Mouse (Mus musculus): Measurements from ENCODE around the gene Rhobtb1.

Gene Rhobtb1

GRCm38 (mm10) chr10:69311867-69312266 is 160.6 kb downstream of the Rhobtb1 start:
- in situ Hi-C loops (cut with MboI; ENCODE audit: low sequenced_read_pairs) = loop anchor here (25.0 kb wide), 1 partner anchor 425 kb away; no protein-coding TSS in a partner anchor

- in situ Hi-C loops (cut with MboI; ENCODE audit: low sequenced_read_pairs) = loop anchor here (25.0 kb wide), 1 partner anchor 427 kb away; no protein-coding TSS in a partner anchor
Measured at GRCm38 (mm10) chr10:69313944-69314343, 162.7 kb downstream of the Rhobtb1 start.

GRCm38 (mm10) chr10:69318514-69318913 is 167.3 kb downstream of the Rhobtb1 start:
- in situ Hi-C loops (cut with MboI; ENCODE audit: low sequenced_read_pairs) = loop anchor here (25.0 kb wide), 1 partner anchor 431 kb away; no protein-coding TSS in a partner anchor

GRCm38 (mm10) chr10:69320667-69321518 is 169.7 kb downstream of the Rhobtb1 start:
- in situ Hi-C loops (cut with MboI; ENCODE audit: low sequenced_read_pairs) = loop anchor here (25.0 kb wide), 1 partner anchor 434 kb away; no protein-coding TSS in a partner anchor

GRCm38 (mm10) chr10:69321519-69322035 is 170.3 kb downstream of the Rhobtb1 start:
- in situ Hi-C loops (cut with MboI; ENCODE audit: low sequenced_read_pairs) = loop anchor here (25.0 kb wide), 1 partner anchor 434 kb away; no protein-coding TSS in a partner anchor

- in situ Hi-C loops (cut with MboI; ENCODE audit: low sequenced_read_pairs) = loop anchor here (25.0 kb wide), 1 partner anchor 437 kb away; no protein-coding TSS in a partner anchor
Measured at GRCm38 (mm10) chr10:69323986-69324385, 172.8 kb downstream of the Rhobtb1 start.

GRCm38 (mm10) chr10:69324816-69325215 is 173.6 kb downstream of the Rhobtb1 start:
- in situ Hi-C loops (cut with MboI; ENCODE audit: low sequenced_read_pairs) = loop anchor here (25.0 kb wide), 1 partner anchor 438 kb away; no protein-coding TSS in a partner anchor

GRCm38 (mm10) chr10:69326433-69326832 is 175.2 kb downstream of the Rhobtb1 start:
- in situ Hi-C loops (cut with MboI; ENCODE audit: low sequenced_read_pairs) = no loop called here

GRCm38 (mm10) chr10:69327362-69327761 is 176.1 kb downstream of the Rhobtb1 start:
- in situ Hi-C loops (cut with MboI; ENCODE audit: low sequenced_read_pairs) = no loop called here

GRCm38 (mm10) chr10:69328029-69328655 is 176.9 kb downstream of the Rhobtb1 start:
- in situ Hi-C loops (cut with MboI; ENCODE audit: low sequenced_read_pairs) = no loop called here

GRCm38 (mm10) chr10:69328656-69329046 is 177.4 kb downstream of the Rhobtb1 start:
- in situ Hi-C loops (cut with MboI; ENCODE audit: low sequenced_read_pairs) = no loop called here

GRCm38 (mm10) chr10:69331231-69331630 is 180.0 kb downstream of the Rhobtb1 start:
- in situ Hi-C loops (cut with MboI; ENCODE audit: low sequenced_read_pairs) = no loop called here

GRCm38 (mm10) chr10:69333212-69333611 is 182.0 kb downstream of the Rhobtb1 start:
- in situ Hi-C loops (cut with MboI; ENCODE audit: low sequenced_read_pairs) = no loop called here

GRCm38 (mm10) chr10:69334271-69335194 is 183.3 kb downstream of the Rhobtb1 start:
- in situ Hi-C loops (cut with MboI; ENCODE audit: low sequenced_read_pairs) = no loop called here

- in situ Hi-C loops (cut with MboI; ENCODE audit: low sequenced_read_pairs) = no loop called here
Measured at GRCm38 (mm10) chr10:69335195-69335536, 183.9 kb downstream of the Rhobtb1 start.

GRCm38 (mm10) chr10:69335611-69336010 is 184.4 kb downstream of the Rhobtb1 start:
- in situ Hi-C loops (cut with MboI; ENCODE audit: low sequenced_read_pairs) = no loop called here

GRCm38 (mm10) chr10:69336219-69336618 is 185.0 kb downstream of the Rhobtb1 start:
- in situ Hi-C loops (cut with MboI; ENCODE audit: low sequenced_read_pairs) = no loop called here

- in situ Hi-C loops (cut with MboI; ENCODE audit: low sequenced_read_pairs) = no loop called here
Measured at GRCm38 (mm10) chr10:69340001-69340400, 188.8 kb downstream of the Rhobtb1 start.
